Mouse (Mus musculus) heart, adult 2 months (tissue): ENCODE data around the gene Minos1. TPM values are rescaled to one million over a fixed set of nuclear protein-coding genes. Genes with fewer than 3 reads are reported as not detected.

ENCODE experiments used
- DNase-seq, 2 experiments: peaks; one replicate each; pipeline ENCODE4 v3.0.0; 2021
- H3K27ac ChIP-seq: fragments of 200-600 bp; 2 replicates; pipeline ENCODE4 v1.8.1; 2022
- H3K27me3 ChIP-seq: fragments of 200-500 bp; 2 replicates; pipeline ENCODE4 v1.6.1; 2012; ENCODE audit warnings: mild to moderate bottlenecking, low read length, inconsistent platforms, mixed read lengths; ENCODE audit not compliant: control insufficient read depth, insufficient read depth
- H3K36me3 ChIP-seq: fragments of 200-500 bp; 2 replicates; pipeline ENCODE4 v1.6.1; 2012; ENCODE audit warnings: low read length, inconsistent platforms; ENCODE audit not compliant: control insufficient read depth, insufficient read depth
- H3K4me1 ChIP-seq: fragments of 200-500 bp; 2 replicates; pipeline ENCODE4 v1.6.1; 2011; ENCODE audit warnings: low read length; ENCODE audit not compliant: control insufficient read depth, insufficient read depth
- H3K4me3 ChIP-seq: fragments of 200-600 bp; 2 replicates; pipeline ENCODE4 v1.8.1; 2022
- H3K79me2 ChIP-seq: fragments of 200-500 bp; replicated peaks from 2 replicates; pipeline ENCODE4 v1.6.1; 2012; ENCODE audit warnings: mild to moderate bottlenecking, inconsistent platforms, low read length, moderate library complexity, mixed read lengths; ENCODE audit not compliant: control insufficient read depth, insufficient read depth
- H3K9ac ChIP-seq: fragments of 200-500 bp; 2 replicates; pipeline ENCODE4 v1.6.1; 2012; ENCODE audit warnings: low read depth, mild to moderate bottlenecking, control low read depth, inconsistent platforms, low read length, mixed read lengths
- CTCF ChIP-seq: fragments of 200-600 bp; IDR thresholded peaks from 2 replicates; pipeline ENCODE4 v1.8.1; 2022; ENCODE audit warnings: antibody characterized with exemption, mild to moderate bottlenecking, moderate library complexity
- EP300 ChIP-seq: fragments of 200-500 bp; IDR thresholded peaks from 2 replicates; pipeline ENCODE4 v1.6.1; 2011; ENCODE audit warnings: low read depth, low read length, control low read depth; ENCODE audit not compliant: insufficient read depth
- POLR2A ChIP-seq: fragments of 200-500 bp; IDR thresholded peaks from 2 replicates; pipeline ENCODE4 v1.6.1; 2011; ENCODE audit warnings: mild to moderate bottlenecking, low read depth, low read length, control low read depth; ENCODE audit not compliant: insufficient read depth
- WGBS: fragments of 180-500 bp; shearing (Covaris S2); methylation state at CpG from one replicate; pipeline ENCODE4 v1.1.7; 2018; 5-methylcytosine and 5-hydroxymethylcytosine counted together
- intact Hi-C: fragments of 180-260 bp; cut with DNase I; formaldehyde crosslinking; loops from one replicate; pipeline ENCODE4 v1.15.1; 2025
- polyA plus RNA-seq: library from polyadenylated mRNA; depleted of rRNA; stranded (reverse); fragments of >200 nt; gene quantifications from 2 replicates; pipeline ENCODE4 v1.2.3, GENCODE M21; 2012
- total RNA-seq, 2 experiments: library from RNA; stranded (reverse); gene quantifications; 2 replicates each; pipeline ENCODE4 v1.2.3; 2021

Gene Minos1
- total and polyA plus RNA-seq, 3 experiments = 203 to 660 (median 586) TPM

- no peaks in the 10 kb centered on the region for H3K27me3 ChIP-seq
- no peak for DNase-seq
- H3K36me3 ChIP-seq = peaks cover 5% of the 10 kb centered on the region
- H3K27ac ChIP-seq = no peak overlapping the region
- H3K4me3 ChIP-seq = no peak overlapping the region
- no peak overlapping the region for H3K9ac ChIP-seq
- peaks cover 24% of the 10 kb centered on the region for H3K79me2 ChIP-seq
- no peak for TF ChIP-seq EP300
- TF ChIP-seq CTCF = peak; percentile 37
- no peak for TF ChIP-seq POLR2A
- intact Hi-C loops = no loop called here
- H3K4me1 ChIP-seq = peaks cover 6% of the 10 kb centered on the region
- 80% methylated on average over 3 of the region's 3 CpGs for WGBS
Observed at GRCm38 (mm10) chr4:139126475-139126874, 4.4 kb downstream of the Minos1 start.

- DNase-seq = no peak
- intact Hi-C loops = no loop called here
- H3K36me3 ChIP-seq = peaks cover 5% of the 10 kb centered on the region
- H3K4me3 ChIP-seq = no peak overlapping the region
- TF ChIP-seq EP300 (no peak), POLR2A (no peak), CTCF (peak; percentile 18)
- no peaks in the 10 kb centered on the region for H3K27me3 ChIP-seq
- peaks cover 23% of the 10 kb centered on the region for H3K79me2 ChIP-seq
- H3K4me1 ChIP-seq = peaks cover 8% of the 10 kb centered on the region
- 55% methylated on average over 6 of the region's 6 CpGs for WGBS
- H3K9ac ChIP-seq = no peak overlapping the region
- H3K27ac ChIP-seq = no peak overlapping the region
Observed at GRCm38 (mm10) chr4:139124940-139125339, 6.0 kb downstream of the Minos1 start.

DNA sequence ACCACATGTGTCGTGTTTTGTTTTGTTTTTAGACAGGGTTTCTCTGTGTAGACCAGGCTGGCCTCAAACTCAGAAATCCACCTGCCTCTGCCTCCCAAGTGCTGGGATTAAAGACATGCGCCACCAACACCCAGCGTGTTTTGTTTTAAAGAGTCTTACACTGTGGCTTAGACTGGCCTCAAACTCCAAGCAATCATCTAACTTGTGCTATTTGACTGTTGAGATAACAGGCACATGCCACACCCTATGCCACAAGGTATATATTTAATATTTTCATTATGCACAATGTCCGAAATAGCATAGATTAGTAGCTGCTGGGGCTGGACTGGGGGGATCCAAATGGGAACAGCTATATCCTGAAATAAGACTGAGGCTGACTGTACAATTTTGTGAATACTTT is 8.4 kb downstream of the Minos1 start:
- no peak for TF ChIP-seq CTCF
- TF ChIP-seq POLR2A = no peak
- TF ChIP-seq EP300 = no peak
- intact Hi-C loops = no loop called here
- Histone ChIP-seq H3K36me3 (peaks cover 13% of the 10 kb centered on the region), H3K27me3 (no peaks in the 10 kb centered on the region), H3K79me2 (peaks cover 21% of the 10 kb centered on the region), H3K4me1 (peaks cover 10% of the 10 kb centered on the region), H3K4me3 (no peak overlapping the region), H3K27ac (no peak overlapping the region), H3K9ac (no peak overlapping the region)
- DNase-seq = no peak
- WGBS = 93% methylated on average over 4 of the region's 4 CpGs

GRCm38 (mm10) chr4:139120998-139121397 is 9.9 kb downstream of the Minos1 start:
- peaks cover 20% of the 10 kb centered on the region for H3K79me2 ChIP-seq
- intact Hi-C loops = no loop called here
- no peak overlapping the region for H3K27ac ChIP-seq
- H3K4me1 ChIP-seq = peaks cover 14% of the 10 kb centered on the region
- H3K9ac ChIP-seq = no peak overlapping the region
- no peak overlapping the region for H3K4me3 ChIP-seq
- H3K27me3 ChIP-seq = no peaks in the 10 kb centered on the region
- peaks cover 18% of the 10 kb centered on the region for H3K36me3 ChIP-seq
- WGBS = 51% methylated on average over 7 of the region's 7 CpGs
- DNase-seq = no peak
- TF ChIP-seq EP300 (no peak), POLR2A (no peak), CTCF (no peak)

- 68% methylated on average over 4 of the region's 4 CpGs for WGBS
- H3K27me3 ChIP-seq = no peaks in the 10 kb centered on the region
- H3K4me3 ChIP-seq = no peak overlapping the region
- H3K79me2 ChIP-seq = peaks cover 18% of the 10 kb centered on the region
- DNase-seq = no peak
- H3K4me1 ChIP-seq = peaks cover 16% of the 10 kb centered on the region
- H3K36me3 ChIP-seq = peaks cover 18% of the 10 kb centered on the region
- no peak for TF ChIP-seq EP300
- no peak for TF ChIP-seq POLR2A
- no peak for TF ChIP-seq CTCF
- intact Hi-C loops = no loop called here
- H3K27ac ChIP-seq = no peak overlapping the region
- H3K9ac ChIP-seq = no peak overlapping the region
Observed at GRCm38 (mm10) chr4:139120281-139120814, 10.6 kb downstream of the Minos1 start.

DNA sequence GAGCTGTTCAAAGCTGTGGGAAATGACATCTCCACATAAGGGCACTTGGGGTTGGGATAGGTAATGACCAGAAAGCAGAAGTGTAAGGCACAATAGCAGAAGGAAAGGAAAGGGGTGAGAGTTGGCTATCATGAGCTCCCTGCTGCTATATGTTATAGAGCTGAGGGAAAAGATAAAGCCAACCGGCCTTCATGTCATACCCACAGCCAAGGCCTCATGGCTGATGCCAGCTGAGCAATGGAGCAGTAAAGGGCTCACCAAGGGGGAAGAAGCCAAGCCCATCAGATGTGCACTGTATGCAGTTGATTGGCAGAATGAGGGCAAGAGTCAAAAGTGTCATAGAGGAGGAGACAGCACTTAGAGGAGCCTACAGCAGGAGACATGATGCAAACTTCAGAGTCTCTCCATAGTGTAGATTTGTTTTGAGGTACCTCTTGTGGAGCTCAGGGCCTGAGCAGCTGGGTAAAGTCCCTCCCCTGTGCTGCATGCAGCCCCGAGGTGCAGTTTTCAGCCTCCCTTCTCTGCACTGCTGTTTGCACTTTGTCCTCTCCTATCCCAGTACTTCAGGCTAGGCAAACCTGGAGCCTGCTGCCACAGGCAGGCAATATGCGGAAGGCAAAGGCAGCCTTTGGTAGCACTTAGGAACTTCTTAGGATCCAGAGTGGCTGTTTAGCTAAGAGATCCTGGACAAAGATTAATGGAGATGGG is 14.4 kb downstream of the Minos1 start:
- H3K27me3 ChIP-seq = no peaks in the 10 kb centered on the region
- peaks cover 19% of the 10 kb centered on the region for H3K36me3 ChIP-seq
- peaks cover 14% of the 10 kb centered on the region for H3K79me2 ChIP-seq
- intact Hi-C loops = no loop called here
- no peak overlapping the region for H3K27ac ChIP-seq
- no peak for TF ChIP-seq CTCF
- no peak for TF ChIP-seq EP300
- no peak for TF ChIP-seq POLR2A
- H3K4me1 ChIP-seq = peaks cover 26% of the 10 kb centered on the region
- WGBS = 68% methylated on average over 3 of the region's 3 CpGs
- H3K4me3 ChIP-seq = no peak overlapping the region
- DNase-seq = no peak
- H3K9ac ChIP-seq = no peak overlapping the region
